Mouse (Mus musculus): Measurements from ENCODE around the gene Aldh1a1. TPM values are rescaled to one million over a fixed set of nuclear protein-coding genes. Genes with fewer than 3 reads are reported as not detected.

Aldh1a1 gene
- 49.9 and 60.4 TPM in 2 replicates for polyA plus RNA-seq (2011; ENCODE audit: insufficient read depth, insufficient read length, low replicate concordance, missing spikeins)

DNA sequence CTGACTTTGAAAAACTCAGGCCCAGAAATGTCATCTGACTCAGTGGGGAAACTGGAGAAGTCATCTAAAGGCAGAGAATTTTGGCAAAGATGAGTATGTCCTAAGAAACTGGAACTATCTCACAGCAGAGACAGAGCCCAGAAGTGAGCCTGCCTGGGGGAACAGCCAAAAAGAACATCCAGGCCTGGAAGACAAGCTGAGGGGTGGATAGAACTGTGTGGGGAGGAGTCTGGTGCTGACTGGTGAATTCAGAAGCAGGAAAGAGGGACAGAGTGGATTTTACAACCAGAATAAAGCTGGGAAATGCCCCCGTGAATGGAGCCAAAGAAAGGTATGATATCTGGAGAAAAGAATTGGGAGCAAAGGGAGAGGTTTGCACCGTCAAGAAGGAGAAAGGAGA, at the start of gene Aldh1a1:
Aldh1a1 (plus strand) TSS at position 225 of the 400 bp plus-strand sequence.
- Histone ChIP-seq H3K4me3 (replicated peaks; ENCODE audit: control insufficient read depth, low read depth, low read length) (no peak within 1 kb of the TSS), H3K4me1 (ENCODE audit: control insufficient read depth, insufficient read depth, low read length) (no peaks in the 10 kb centered on the region), H3K27ac (ENCODE audit: control insufficient read depth, insufficient read depth, low read depth, low read length, poor library complexity) (no peak within 1 kb of the TSS)
- TF ChIP-seq POLR2A (IDR thresholded peaks at IDR 0.05; ENCODE audit: borderline replicate concordance, control insufficient read depth, low read depth, low read length), result no peak
- TF ChIP-seq CTCF (IDR thresholded peaks at IDR 0.05; ENCODE audit: control insufficient read depth, insufficient read depth, low read length), result no peak
- 70% methylated on average over 2 of the region's 2 CpGs for WGBS

DNA sequence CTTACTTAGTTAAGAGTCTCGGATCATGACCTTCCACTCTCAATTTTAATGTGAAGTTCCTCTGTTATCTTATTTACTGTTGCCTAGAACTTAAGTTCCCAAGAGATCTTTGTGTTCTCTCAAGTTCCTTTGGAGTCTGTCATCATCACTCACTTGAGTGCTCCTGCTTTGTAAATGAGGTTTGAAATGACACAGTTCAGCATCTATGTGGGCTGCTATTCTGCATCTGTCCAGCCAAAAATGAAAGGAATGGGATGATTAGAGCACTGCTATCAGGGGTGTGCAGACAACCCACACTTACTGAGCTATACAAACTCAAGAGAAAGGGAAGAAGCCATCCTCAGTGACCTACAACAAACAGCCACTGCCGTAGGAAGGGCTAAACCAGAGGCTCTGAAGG, 44.7 kb upstream of the Aldh1a1 start:
- H3K27ac ChIP-seq (ENCODE audit: control insufficient read depth, insufficient read depth, low read depth, low read length, poor library complexity), result no peak overlapping the region
- TF ChIP-seq CTCF (IDR thresholded peaks at IDR 0.05; ENCODE audit: control insufficient read depth, insufficient read depth, low read length), result no peak
- 60% methylated on average over 2 of the region's 2 CpGs for WGBS
- H3K4me1 ChIP-seq (ENCODE audit: control insufficient read depth, insufficient read depth, low read length), result no peaks in the 10 kb centered on the region
- no peak overlapping the region for H3K4me3 ChIP-seq (replicated peaks; ENCODE audit: control insufficient read depth, low read depth, low read length)

DNA sequence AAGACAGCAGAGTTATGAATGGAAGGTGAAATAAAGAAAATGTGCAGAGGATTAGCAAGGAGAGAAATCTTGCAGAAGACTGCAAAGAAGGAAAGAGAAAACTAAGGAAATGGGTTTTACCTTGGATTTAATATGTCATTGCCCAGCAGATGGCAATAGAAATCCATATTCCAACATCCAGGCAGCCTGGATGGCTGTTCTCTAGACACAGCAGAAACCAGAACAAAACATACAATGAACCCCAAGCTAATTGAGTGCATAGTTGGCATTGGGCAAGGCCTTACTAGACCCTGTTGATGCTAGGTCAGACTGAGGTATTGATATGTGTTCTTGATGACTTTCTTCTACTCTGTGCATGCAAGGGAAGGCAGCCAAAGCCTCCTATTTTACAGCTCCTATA, 43.0 kb upstream of the Aldh1a1 start:
- Histone ChIP-seq H3K4me1 (ENCODE audit: control insufficient read depth, insufficient read depth, low read length) (no peaks in the 10 kb centered on the region), H3K27ac (ENCODE audit: control insufficient read depth, insufficient read depth, low read depth, low read length, poor library complexity) (no peak overlapping the region), H3K4me3 (replicated peaks; ENCODE audit: control insufficient read depth, low read depth, low read length) (no peak overlapping the region)
- TF ChIP-seq POLR2A (IDR thresholded peaks at IDR 0.05; ENCODE audit: borderline replicate concordance, control insufficient read depth, low read depth, low read length), result no peak
- no peak for TF ChIP-seq CTCF (IDR thresholded peaks at IDR 0.05; ENCODE audit: control insufficient read depth, insufficient read depth, low read length)

DNA sequence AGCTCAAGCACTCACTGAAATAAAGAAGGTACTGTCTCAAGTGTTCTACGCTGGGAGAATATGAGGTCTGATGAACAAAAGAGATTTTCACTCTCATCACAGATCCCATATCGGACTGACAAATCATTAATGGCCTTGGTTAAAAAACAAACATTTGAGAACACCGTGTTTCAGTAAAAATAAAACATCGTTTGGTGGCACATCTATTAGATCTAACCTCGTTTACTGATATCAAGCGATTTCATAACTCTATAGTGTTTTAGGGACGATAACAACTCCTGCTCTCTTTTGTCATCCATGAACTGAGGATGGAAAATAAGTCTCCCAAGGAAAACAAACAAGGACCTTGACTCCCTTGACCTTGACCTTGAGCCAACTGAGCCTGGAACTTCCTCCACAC, 41.5 kb upstream of the Aldh1a1 start:
- H3K27ac ChIP-seq (ENCODE audit: control insufficient read depth, insufficient read depth, low read depth, low read length, poor library complexity), result no peak overlapping the region
- WGBS, result 85% methylated on average over 7 of the region's 7 CpGs
- H3K4me1 ChIP-seq (ENCODE audit: control insufficient read depth, insufficient read depth, low read length), result no peaks in the 10 kb centered on the region
- TF ChIP-seq CTCF (IDR thresholded peaks at IDR 0.05; ENCODE audit: control insufficient read depth, insufficient read depth, low read length), result no peak
- TF ChIP-seq POLR2A (IDR thresholded peaks at IDR 0.05; ENCODE audit: borderline replicate concordance, control insufficient read depth, low read depth, low read length), result no peak
- H3K4me3 ChIP-seq (replicated peaks; ENCODE audit: control insufficient read depth, low read depth, low read length), result no peak overlapping the region

DNA sequence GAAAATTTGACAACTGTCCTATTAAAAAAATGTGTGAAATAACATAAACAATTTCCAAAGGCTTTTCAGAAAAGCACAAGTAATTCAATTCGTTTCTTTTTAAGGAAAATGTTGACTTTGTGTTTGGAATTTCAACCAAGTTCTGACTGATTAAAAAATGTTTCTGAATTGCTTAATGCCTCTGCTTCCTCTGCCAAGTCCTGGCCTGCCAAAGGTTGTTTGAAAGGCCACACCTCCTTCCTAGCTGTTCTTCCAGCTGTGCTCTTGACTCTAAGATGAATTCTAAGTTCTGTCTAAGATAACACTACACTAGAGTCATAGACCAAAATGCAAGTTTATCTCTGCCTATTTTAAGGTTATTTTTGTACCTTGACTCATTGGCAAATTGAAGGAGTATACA, 8.0 kb upstream of the Aldh1a1 start:
- H3K4me3 ChIP-seq (replicated peaks; ENCODE audit: control insufficient read depth, low read depth, low read length), result no peak overlapping the region
- 71% methylated on average over 1 of the region's 1 CpGs for WGBS
- H3K27ac ChIP-seq (ENCODE audit: control insufficient read depth, insufficient read depth, low read depth, low read length, poor library complexity), result no peak overlapping the region
- TF ChIP-seq CTCF (IDR thresholded peaks at IDR 0.05; ENCODE audit: control insufficient read depth, insufficient read depth, low read length) (no peak), POLR2A (IDR thresholded peaks at IDR 0.05; ENCODE audit: borderline replicate concordance, control insufficient read depth, low read depth, low read length) (no peak)
- no peaks in the 10 kb centered on the region for H3K4me1 ChIP-seq (ENCODE audit: control insufficient read depth, insufficient read depth, low read length)

DNA sequence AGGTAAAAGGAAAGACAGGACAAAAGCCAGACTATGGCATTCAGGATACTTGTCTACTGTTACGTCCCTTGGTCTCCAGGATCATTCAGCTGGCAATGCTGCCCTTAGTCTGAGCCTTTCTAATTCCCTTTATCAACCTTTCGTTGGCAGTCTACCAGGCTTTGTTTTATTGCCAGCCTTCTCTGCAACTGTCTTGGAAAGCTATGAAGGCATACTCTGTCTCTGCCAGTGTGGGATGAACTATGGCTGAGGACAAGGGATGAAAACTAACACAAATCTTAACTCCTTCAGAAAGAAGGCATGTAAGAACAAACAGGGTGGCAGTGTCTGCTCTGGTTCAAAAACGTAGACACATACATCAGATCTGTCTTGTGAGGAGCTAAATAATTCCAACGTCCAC, 565 bp upstream of the Aldh1a1 start:
- Histone ChIP-seq H3K4me3 (replicated peaks; ENCODE audit: control insufficient read depth, low read depth, low read length) (no peak overlapping the region), H3K4me1 (ENCODE audit: control insufficient read depth, insufficient read depth, low read length) (no peaks in the 10 kb centered on the region), H3K27ac (ENCODE audit: control insufficient read depth, insufficient read depth, low read depth, low read length, poor library complexity) (no peak overlapping the region)
- WGBS, result 71% methylated on average over 4 of the region's 4 CpGs
- TF ChIP-seq CTCF (IDR thresholded peaks at IDR 0.05; ENCODE audit: control insufficient read depth, insufficient read depth, low read length) (no peak), POLR2A (IDR thresholded peaks at IDR 0.05; ENCODE audit: borderline replicate concordance, control insufficient read depth, low read depth, low read length) (no peak)

DNA sequence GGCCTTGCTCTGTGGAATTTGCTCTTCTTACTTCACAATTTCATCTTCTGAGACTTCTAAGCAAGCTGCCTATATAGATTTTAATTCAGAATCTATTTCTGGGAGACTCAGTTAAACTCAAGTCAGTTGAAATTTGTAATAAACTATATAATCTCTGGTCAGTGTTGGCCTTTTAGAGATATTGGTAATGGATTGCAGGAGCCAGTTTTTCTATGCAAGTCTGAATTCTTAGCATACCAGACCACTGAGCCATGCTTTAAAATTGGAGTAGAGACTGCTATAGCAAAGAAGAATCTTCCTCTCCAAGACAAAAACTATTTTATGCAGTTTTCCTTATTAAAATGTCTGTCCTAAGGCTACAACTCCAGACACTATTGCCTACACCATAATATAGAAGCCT, 4.0 kb downstream of the Aldh1a1 start:
- no peak overlapping the region for H3K4me3 ChIP-seq (replicated peaks; ENCODE audit: control insufficient read depth, low read depth, low read length)
- no peaks in the 10 kb centered on the region for H3K4me1 ChIP-seq (ENCODE audit: control insufficient read depth, insufficient read depth, low read length)
- TF ChIP-seq POLR2A (IDR thresholded peaks at IDR 0.05; ENCODE audit: borderline replicate concordance, control insufficient read depth, low read depth, low read length) (no peak), CTCF (IDR thresholded peaks at IDR 0.05; ENCODE audit: control insufficient read depth, insufficient read depth, low read length) (no peak)
- no peak overlapping the region for H3K27ac ChIP-seq (ENCODE audit: control insufficient read depth, insufficient read depth, low read depth, low read length, poor library complexity)

DNA sequence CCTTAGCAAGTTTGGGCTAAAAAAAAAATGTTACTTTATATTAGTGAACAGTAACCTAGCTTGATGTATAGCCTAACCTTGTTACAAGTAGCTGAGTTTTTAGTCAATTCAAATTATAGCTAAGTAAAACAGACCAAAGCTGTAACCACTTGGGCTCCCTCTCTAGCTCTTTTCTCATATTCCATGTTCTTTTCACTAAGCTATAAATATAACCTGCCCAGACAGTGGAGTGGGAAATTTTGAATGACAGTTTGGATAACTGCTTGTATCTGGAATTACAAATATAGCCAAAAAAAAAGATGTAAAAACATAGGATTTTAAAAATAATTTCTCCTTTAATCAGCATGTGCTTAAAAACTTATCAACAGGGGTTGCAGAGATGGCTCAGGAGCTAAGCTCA, 12.8 kb downstream of the Aldh1a1 start:
- H3K4me1 ChIP-seq (ENCODE audit: control insufficient read depth, insufficient read depth, low read length), result no peaks in the 10 kb centered on the region
- no peak overlapping the region for H3K4me3 ChIP-seq (replicated peaks; ENCODE audit: control insufficient read depth, low read depth, low read length)
- TF ChIP-seq POLR2A (IDR thresholded peaks at IDR 0.05; ENCODE audit: borderline replicate concordance, control insufficient read depth, low read depth, low read length), result no peak
- TF ChIP-seq CTCF (IDR thresholded peaks at IDR 0.05; ENCODE audit: control insufficient read depth, insufficient read depth, low read length), result no peak
- H3K27ac ChIP-seq (ENCODE audit: control insufficient read depth, insufficient read depth, low read depth, low read length, poor library complexity), result no peak overlapping the region

DNA sequence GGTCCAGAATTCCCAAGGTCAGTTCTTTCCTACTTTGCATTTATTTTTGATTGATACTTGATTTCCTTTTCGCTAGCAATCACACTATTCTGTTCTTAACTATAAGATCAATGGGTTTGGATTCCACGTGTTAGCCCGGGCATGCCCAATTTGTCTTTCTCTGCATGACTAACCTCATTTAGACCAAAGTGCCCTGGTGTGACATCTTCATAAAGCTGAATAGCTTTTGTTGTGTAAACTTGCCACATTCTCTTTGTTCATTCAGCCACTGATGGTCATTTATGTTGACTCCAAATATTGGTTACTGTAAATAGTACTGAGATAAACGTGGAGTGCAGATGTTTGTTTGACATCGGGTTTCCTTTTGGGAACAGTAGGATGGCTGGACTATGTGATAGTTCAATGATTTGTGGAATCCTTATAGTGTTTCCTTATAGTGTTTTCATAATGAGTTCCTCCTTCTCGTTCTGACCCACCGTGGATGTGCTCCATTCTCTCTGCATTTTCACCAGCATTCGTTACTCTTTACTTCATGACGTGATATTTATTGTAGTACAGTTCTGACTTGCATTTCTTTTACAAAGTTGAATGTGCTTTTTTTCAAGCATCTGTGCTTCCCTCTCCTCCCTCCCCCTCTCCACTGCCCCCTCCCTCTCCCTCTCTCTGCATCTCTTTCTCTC, 14.6 kb downstream of the Aldh1a1 start:
- TF ChIP-seq POLR2A (IDR thresholded peaks at IDR 0.05; ENCODE audit: borderline replicate concordance, control insufficient read depth, low read depth, low read length) (no peak), CTCF (IDR thresholded peaks at IDR 0.05; ENCODE audit: control insufficient read depth, insufficient read depth, low read length) (no peak)
- WGBS, result 70% methylated on average over 9 of the region's 9 CpGs
- no peaks in the 10 kb centered on the region for H3K4me1 ChIP-seq (ENCODE audit: control insufficient read depth, insufficient read depth, low read length)
- no peak overlapping the region for H3K27ac ChIP-seq (ENCODE audit: control insufficient read depth, insufficient read depth, low read depth, low read length, poor library complexity)
- H3K4me3 ChIP-seq (replicated peaks; ENCODE audit: control insufficient read depth, low read depth, low read length), result no peak overlapping the region
